Mouse (Mus musculus) spleen, adult 18-20 months (tissue): Measurements from ENCODE around the gene Ipo11.
A peak's percentile ranks its signal among the peaks of the same experiment; 100 is the strongest.
"Not testable (repeated sequence)": the region's sequence is repeated elsewhere in the genome, so short reads cannot be mapped to it uniquely, and the experiment has no call there.

Experiments
- DNase-seq, 2 experiments: peaks; one replicate each; pipeline ENCODE4 v3.0.0; 2022; ENCODE audit warnings: mixed read lengths in 2 of 2

Gene Ipo11

GRCm38 (mm10) chr13:106936256-106937137 lies at the start of gene Ipo11:
Gene Ipo11 (minus strand): TSS chr13:106936958.
- peak; percentile 77 to 80 for DNase-seq

DNA sequence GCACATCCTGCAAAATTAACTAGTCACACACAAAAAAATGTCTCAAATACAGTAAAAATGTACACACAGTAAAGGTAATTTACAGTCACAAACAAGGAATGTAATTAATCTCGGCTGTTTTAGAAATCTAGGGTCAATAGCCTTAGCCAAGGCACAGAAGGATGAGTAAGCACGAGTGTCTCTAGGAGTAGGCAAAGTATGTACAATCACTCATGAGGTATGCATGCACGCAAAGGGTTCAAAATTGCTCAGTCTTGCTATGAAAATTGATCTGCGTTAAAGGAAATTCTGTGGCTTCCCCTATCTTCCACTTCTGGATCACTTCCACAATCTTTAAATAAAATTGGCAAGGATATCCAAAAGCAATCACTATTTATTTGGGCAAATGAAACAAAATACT lies 24.7 kb upstream of the Ipo11 start:
- DNase-seq, result no peak

DNA sequence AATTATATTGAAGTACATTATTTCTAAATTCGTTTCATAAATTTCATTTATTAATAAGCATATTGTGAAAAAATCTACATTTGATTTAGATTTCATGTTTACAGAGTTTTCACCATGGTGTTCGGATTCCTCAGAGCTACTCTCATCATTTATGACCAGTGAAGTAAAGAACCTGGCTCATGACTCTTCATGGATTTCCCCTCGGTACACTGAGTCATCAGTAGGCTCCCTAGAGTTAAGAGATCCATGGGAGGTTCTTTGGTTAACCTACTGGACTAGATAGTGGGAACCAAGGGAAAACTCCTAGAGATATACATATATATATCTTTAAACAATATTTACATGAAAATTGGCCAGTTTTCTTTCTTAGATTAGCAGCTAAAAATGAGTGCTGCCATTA lies 23.8 kb upstream of the Ipo11 start:
- no peak for DNase-seq

GRCm38 (mm10) chr13:106958286-106958685 lies 21.5 kb upstream of the Ipo11 start:
- no peak for DNase-seq

- DNase-seq, result no peak
Observed at GRCm38 (mm10) chr13:106957554-106957953, 20.8 kb upstream of the Ipo11 start.

- DNase-seq, result no peak
Observed at GRCm38 (mm10) chr13:106954880-106955279, 18.1 kb upstream of the Ipo11 start.

DNA sequence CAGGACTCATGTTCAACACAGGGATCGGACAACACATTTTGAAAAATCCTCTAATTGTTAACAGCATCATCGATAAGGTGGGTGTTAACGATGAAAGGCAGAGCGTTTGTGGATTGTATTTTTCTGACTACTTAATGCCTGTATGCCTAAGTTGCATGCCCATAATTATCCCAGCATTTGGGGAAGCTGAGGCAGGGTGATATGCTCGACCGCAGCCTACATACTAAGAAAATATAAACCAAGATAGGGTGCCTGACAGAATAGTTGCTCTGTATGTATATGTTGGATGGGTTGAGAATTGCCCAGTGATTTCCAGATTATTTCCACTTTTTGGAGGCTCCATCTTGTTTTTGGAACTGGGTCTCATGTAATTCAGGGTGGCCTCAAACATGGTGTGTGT lies 10.8 kb upstream of the Ipo11 start:
- no peak for DNase-seq

GRCm38 (mm10) chr13:106946594-106947540 lies 10.1 kb upstream of the Ipo11 start, which contains the start of gene Dimt1:
Gene Dimt1 (plus strand): TSS chr13:106947127.
- peak; percentile 88 to 90 for DNase-seq

DNA sequence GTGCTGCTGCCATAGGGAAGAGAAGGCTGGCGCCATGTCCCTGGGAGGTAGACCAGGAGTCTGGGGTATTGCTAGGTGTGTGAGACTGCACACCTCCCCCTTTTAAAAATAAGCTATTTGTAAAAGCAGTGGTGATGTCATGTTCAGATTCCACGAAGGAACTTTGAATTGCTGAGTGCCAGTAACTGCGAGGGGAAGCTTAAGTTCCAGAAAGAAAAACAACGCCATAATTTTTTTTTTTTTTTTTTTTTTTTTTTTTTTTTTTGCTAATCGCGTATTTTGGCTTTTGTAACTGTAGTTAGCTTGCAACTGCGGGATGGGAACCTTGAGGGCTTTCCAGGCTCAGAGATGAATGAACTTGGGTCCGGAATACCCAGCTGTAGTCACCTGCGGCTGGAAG lies 8.8 kb upstream of the Ipo11 start:
- DNase-seq, result no peak

DNA sequence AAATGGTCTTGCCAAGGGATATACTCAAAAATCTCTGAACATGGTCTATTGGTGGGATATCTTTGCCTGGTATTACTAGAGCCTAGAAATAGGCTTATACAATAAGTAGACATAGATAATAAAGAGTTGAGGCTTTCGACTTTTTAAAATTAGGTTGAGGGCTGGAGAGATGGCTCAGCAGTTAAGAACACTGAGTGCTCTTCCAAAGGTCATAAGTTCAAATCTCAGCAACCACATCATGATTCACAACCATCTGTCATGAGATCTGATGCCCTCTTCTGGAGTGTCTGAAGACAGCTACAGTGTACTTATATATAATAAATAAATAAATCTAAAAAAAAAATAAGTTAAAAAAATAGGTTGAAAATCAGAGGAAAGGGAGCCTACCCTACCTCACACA lies 6.0 kb upstream of the Ipo11 start:
- no peak for DNase-seq

- no peak for DNase-seq
Observed at GRCm38 (mm10) chr13:106941211-106941976, 4.6 kb upstream of the Ipo11 start.

DNA sequence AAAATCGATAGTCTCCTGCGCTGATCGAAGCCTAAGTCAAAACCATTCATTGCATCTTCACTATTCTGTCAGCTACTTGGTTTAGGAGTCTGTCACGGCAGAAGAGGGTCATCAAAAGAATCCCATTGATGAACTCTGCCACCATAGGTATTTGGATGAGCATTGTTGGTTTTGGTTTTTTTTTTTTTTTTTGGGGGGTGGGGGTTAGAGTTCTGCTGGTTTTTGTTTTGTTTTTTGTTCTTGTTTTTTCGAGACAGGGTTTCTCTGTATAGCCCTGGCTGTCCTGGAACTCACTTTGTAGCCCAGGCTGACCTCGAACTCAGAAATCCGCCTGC lies 347 bp upstream of the Ipo11 start:
- no peak for DNase-seq

- DNase-seq, result no peak
Observed at GRCm38 (mm10) chr13:106935871-106936255, 895 bp downstream of the Ipo11 start.

GRCm38 (mm10) chr13:106929201-106929600 lies 7.6 kb downstream of the Ipo11 start:
- DNase-seq, result no peak

DNA sequence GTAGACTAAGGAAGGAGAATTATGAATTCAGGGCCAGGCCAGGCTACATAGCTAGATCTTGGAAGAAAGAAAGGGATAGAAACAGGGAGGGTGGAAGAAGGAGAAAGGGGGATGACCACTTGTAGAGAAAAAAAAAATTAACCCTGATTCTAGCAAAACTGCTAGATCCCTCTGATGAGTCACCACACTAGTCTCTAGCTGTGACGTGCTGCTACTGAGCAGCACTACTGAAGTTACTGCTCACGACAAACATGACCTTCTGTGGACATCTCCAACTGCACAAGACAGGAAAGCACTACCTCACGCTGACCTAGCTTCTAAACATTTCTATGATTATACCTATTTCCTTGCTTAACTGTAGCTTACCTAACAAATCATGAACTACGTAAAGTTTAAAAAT lies 8.5 kb downstream of the Ipo11 start:
- no peak for DNase-seq

GRCm38 (mm10) chr13:106925921-106926320 lies 10.8 kb downstream of the Ipo11 start:
- not testable (repeated sequence) for DNase-seq

DNA sequence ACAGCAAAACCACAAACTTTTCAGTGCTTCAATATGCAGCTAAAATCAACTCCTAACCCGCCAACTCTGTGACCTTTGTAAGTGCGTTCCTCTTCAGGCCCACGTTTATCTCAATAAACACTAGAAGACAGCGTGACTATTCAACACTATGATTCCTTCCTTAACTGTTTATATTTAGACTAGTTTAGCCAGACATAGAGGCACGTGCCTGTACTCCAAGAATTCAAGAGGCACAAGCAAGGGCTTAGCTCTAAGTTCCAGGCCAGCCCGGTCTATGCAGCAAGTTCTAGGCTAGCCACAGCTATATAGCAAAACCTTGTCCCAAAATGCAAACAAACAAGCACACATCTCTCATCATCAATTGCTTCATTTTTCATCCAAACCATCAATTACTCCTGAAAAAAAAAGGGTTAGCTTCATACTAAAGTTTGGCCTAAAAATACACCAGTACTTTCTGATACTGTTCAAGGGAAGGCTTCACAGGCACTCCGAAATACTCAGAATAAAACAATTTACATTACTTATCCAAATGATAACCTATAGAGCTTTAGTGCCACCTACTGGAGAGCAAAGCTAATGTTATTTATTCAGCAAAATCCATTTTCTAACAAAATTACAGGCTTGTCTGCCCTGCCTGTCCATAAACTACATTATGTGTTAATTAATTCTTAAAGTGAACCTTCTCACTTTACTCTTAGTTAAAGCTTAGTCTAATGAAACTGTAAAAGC lies 18.3 kb downstream of the Ipo11 start:
- DNase-seq, result no peak

- no peak for DNase-seq
Observed at GRCm38 (mm10) chr13:106913125-106913736, 23.5 kb downstream of the Ipo11 start.

DNA sequence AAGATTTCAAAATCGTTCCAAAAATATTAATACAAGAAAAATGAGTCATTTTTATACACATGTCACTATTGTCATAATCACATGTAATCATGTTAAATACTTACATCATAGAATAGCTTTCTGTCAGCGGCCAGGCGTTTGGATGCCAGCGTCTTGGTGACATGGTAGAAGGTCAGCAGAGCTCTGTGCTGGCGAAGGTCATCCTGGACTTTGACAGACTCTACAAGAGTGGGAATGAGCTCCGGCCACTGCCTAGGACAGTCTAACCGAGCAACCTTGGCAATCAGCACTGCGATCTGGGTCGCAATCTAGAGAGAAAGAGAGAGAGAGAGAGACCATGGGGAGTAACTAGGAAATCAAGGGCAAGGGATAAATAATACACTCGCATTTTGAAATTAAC lies 26.7 kb downstream of the Ipo11 start:
- no peak for DNase-seq

GRCm38 (mm10) chr13:106907273-106907672 lies 29.5 kb downstream of the Ipo11 start:
- DNase-seq, result no peak

DNA sequence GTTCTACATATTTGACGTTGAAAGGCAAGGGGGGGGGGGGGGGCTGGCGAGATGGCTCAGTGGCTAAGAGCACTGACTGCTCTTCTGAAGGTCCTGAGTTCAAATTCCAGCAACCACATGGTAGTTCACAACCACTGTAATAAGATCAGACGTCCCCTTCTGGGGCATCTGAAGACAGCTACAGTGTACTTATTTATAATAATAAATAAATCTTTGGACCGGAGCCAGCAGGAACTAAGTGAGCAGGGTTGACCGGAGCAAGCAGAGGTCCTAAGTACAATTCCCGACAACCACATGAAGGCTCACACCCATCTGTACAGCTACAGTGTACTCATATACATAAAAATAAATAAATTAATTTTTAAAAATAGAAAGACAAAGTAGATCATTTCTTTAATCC lies 31.6 kb downstream of the Ipo11 start:
- not testable (repeated sequence) for DNase-seq

DNA sequence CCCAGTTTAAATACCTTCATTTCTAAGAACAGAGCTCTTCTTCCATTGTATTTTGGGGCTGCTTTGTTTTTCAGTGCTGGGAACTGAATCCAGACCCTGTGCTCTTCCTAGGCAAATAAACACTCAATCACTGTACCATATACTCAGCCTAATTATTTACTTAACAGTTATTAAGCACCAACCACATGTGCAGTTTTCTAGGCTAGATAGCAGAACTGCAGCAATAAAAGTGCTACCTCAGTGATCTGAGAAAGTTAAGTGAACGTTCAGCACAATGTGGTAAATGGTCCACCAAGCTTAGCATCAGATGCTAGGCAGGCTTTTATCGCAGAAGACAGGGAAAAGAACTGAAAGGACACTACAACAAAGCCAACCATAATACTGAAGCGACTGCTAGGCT lies 32.1 kb downstream of the Ipo11 start:
- no peak for DNase-seq
